Mouse (Mus musculus): ENCODE data around the gene Amigo3. TPM values are rescaled to one million over a fixed set of nuclear protein-coding genes. Genes with fewer than 3 reads are reported as not detected.
A peak's percentile ranks its signal among the peaks of the same experiment; 100 is the strongest.

Amigo3 gene
- polyA plus RNA-seq, 1 experiment from 2014 or later = 1.5 TPM

DNA sequence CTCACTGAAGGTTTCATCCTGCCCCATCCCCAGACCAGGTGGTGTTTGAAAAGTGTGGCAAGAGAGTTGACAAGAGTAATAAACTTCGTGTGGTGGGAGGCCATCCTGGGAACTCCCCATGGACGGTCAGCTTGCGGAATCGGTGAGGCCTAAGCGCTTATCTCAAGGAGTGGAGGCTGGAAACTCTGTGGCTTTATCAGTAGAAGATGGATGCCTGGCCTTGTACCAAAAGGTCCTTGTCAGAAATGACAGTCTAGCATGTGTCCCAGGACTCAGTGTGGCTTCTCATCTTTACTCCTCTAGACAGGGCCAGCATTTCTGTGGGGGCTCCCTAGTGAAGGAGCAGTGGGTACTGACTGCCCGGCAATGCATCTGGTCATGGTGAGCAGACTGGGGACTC lies 30.6 kb downstream of the Amigo3 start:
- peaks cover 92% of the 10 kb centered on the region for H3K4me1 ChIP-seq (replicated peaks)
- H3K27me3 ChIP-seq = peaks cover 3% of the 10 kb centered on the region; the same call in 1 of the 2 replicates
- H3K4me2 ChIP-seq = peak overlapping the region; percentile 85
- no peak for ATAC-seq (ENCODE audit: insufficient read depth)
- peak overlapping the region; percentile 99 for H3K27ac ChIP-seq (replicated peaks)
- WGBS (ENCODE audit: insufficient replicate concordance) = 32% methylated on average over 6 of the region's 6 CpGs
- peak overlapping the region; percentile 89 for H3K9ac ChIP-seq
- H3K9me3 ChIP-seq (replicated peaks) = no peaks in the 10 kb centered on the region
- H3K36me3 ChIP-seq (replicated peaks) = peaks cover 71% of the 10 kb centered on the region
- H3K4me3 ChIP-seq (replicated peaks) = peak overlapping the region; percentile 44

DNA sequence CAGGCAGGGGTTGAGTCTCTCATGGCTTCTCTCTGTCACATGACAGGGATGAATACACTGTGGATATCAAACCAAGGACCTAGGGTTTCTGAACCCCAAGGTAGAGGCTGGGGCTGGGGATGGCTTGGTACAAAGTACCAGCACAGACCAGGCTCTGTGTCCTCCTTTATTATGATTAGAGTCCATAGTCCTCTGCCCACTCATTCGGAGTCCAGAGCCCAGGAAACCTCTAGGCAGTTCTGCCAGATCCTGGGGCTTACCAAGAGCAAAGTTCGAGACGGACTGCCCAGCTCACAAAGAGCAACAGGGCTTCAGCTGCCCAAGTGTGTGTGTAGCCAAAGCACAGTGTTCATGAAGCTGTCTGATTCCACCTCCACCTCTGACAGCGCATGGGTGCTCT lies 32.3 kb downstream of the Amigo3 start:
- peaks cover 3% of the 10 kb centered on the region; the same call in 1 of the 2 replicates for H3K27me3 ChIP-seq
- H3K27ac ChIP-seq (replicated peaks) = peak overlapping the region; percentile 99
- no peaks in the 10 kb centered on the region for H3K9me3 ChIP-seq (replicated peaks)
- H3K4me3 ChIP-seq (replicated peaks) = peak overlapping the region; percentile 17; the same call in 1 of the 2 replicates
- ATAC-seq (ENCODE audit: insufficient read depth) = no peak
- H3K9ac ChIP-seq = peak overlapping the region; percentile 26
- WGBS (ENCODE audit: insufficient replicate concordance) = 87% methylated on average over 4 of the region's 4 CpGs
- H3K36me3 ChIP-seq (replicated peaks) = peaks cover 88% of the 10 kb centered on the region
- peaks cover 98% of the 10 kb centered on the region for H3K4me1 ChIP-seq (replicated peaks)
- peak overlapping the region; percentile 85 for H3K4me2 ChIP-seq

DNA sequence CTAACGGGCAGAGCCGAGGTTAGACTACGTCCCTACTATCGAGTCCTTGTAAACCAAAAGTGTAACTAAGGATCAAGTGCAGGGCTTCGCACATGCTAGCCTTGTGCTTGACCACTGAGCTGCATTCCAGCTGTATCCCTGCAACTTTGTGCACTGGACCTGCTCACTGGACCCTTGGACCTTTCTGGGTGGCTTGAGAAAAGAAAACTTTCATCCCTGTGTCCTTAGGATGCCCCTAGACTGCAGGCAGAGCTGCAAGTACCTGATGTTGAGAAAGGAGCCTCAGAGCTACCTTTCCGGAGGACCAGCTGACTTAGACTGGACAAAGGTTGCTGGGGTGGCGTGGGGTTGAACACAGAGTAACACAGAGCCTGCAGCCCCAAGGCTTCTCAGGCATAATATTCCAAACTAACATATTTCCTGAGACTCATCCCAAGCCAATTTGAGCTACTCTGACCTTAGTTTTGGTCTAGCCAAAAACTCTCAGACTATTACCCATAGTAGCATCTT lies 37.7 kb downstream of the Amigo3 start:
- no peak overlapping the region for H3K4me3 ChIP-seq (replicated peaks)
- peaks cover 79% of the 10 kb centered on the region for H3K4me1 ChIP-seq (replicated peaks)
- H3K27me3 ChIP-seq = no peaks in the 10 kb centered on the region
- peaks cover 74% of the 10 kb centered on the region for H3K36me3 ChIP-seq (replicated peaks)
- H3K9ac ChIP-seq = no peak overlapping the region
- H3K27ac ChIP-seq (replicated peaks) = no peak overlapping the region; the same call in 1 of the 2 replicates
- H3K9me3 ChIP-seq (replicated peaks) = no peaks in the 10 kb centered on the region
- no peak overlapping the region for H3K4me2 ChIP-seq
- no peak for ATAC-seq (ENCODE audit: insufficient read depth)
- 90% methylated on average over 7 of the region's 7 CpGs for WGBS (ENCODE audit: insufficient replicate concordance)

DNA sequence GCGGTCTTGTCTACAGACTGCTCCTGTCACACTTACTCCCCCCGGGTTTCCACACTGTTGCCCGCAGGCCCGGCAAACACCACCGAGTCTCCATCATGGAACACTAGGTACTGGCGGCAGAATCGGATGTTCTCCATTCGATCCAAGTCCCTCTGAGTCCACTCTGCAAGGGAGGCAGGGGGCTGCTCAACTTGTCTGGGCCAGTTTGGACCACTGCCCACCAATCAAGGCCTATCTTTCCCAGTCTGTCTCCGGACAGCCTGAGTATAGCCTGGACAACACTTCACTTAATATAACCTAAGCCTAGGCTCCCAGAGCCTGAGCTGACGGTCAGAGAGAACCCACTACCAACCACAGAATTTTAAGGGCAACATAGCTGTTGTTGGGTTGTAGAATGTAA lies 40.6 kb downstream of the Amigo3 start:
- ATAC-seq (ENCODE audit: insufficient read depth) = no peak
- Histone ChIP-seq H3K27ac (replicated peaks) (peak overlapping the region; percentile 99), H3K4me3 (replicated peaks) (peak overlapping the region; percentile 80), H3K4me1 (replicated peaks) (peaks cover 76% of the 10 kb centered on the region), H3K36me3 (replicated peaks) (peaks cover 45% of the 10 kb centered on the region), H3K9ac (peak overlapping the region; percentile 92), H3K4me2 (peak overlapping the region; percentile 81), H3K9me3 (replicated peaks) (no peaks in the 10 kb centered on the region), H3K27me3 (no peaks in the 10 kb centered on the region)
- 53% methylated on average over 10 of the region's 10 CpGs for WGBS (ENCODE audit: insufficient replicate concordance)

DNA sequence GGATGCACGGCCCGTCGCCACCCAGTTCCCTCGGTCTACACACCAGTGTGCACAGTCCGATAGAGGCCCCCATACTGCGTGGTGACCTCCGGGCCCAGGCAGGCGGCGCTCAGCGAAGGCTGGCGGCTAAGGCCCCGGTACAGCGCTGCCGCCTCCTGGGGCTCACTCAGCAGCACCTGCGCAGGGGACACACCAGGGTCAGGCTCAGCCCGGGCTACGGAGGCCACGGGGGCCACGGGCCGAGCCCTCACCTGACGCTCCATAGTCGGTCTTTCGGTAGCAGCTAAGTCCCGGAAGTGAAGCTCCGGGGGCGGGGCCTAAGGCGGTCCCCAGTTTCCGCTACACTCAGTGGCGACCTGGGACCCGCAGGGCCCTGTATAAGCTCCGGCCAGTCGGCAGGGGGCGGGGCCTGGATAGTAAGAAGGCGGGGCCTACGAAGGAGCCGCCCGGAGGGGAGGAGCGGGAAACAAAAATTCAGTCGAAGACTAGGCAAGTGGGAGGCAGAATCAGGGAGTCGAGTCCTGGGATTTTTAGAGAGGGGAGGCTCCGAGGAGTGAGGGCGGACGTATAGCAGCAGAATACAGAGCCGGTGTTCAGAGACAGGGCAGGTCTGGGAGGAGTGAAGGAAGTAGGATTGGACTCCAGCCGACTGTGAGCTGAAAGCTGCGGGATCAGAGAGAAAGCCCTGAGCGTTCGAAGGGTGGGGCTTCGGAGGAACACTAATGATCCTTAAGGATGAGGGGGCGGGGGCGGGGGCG lies 41.4 kb downstream of the Amigo3 start, which contains the start of gene Apeh:
Gene Apeh, minus strand, starts transcription at position 423 of the 758 bp plus-strand sequence.
- Histone ChIP-seq H3K4me2 (peak within 1 kb of the TSS; percentile 81), H3K4me3 (replicated peaks) (peak within 1 kb of the TSS; percentile 80), H3K9me3 (replicated peaks) (no peaks in the 10 kb centered on the region), H3K4me1 (replicated peaks) (peaks cover 78% of the 10 kb centered on the region), H3K27ac (replicated peaks) (peak within 1 kb of the TSS; percentile 99), H3K27me3 (no peaks in the 10 kb centered on the region), H3K36me3 (replicated peaks) (peaks cover 41% of the 10 kb centered on the region), H3K9ac (peak within 1 kb of the TSS; percentile 92)
- WGBS (ENCODE audit: insufficient replicate concordance) = under 1% methylated on average over 52 of the region's 52 CpGs
- ATAC-seq (ENCODE audit: insufficient read depth) = peak; percentile 86

DNA sequence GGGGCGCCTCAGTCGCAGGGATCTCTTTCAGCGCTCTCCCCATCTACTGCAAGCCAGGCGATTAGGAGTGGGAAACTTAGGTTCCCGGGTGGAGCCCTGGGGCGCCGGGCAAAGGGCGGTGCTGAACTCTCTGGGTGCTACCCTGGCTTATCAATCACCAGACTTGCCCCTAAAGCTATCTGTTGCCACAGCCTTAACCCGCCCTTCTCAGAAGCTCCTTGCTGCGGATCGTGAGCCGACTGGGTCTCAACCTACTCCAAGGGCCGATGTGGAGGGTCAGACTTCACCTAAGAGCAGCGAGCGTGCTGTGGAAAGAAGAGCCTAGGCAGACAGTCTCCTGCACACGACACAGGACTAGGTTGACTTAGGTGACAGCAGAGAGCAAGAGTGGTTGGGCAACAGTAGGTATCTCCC lies 42.0 kb downstream of the Amigo3 start:
- H3K4me1 ChIP-seq (replicated peaks) = peaks cover 78% of the 10 kb centered on the region

DNA sequence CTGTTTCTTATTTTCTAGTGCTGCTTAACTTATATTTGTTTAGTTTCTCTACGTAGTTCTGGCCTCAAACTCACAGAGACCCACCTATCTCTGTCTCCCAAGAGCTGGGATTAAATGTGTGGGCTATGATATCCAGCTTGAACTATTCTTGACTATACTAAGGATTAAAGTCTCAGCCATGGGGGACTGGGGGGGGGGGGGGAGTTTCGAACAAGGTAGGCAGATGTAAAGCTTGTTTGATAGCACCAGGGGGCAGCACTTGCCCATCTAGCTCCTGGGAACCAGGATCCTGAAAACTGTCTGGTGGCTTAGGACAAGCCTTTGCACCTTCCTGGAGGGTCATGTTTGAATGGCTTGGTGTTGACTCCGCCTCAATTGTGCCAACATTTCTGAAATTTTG lies 42.6 kb downstream of the Amigo3 start:
- Histone ChIP-seq H3K9me3 (replicated peaks) (no peaks in the 10 kb centered on the region), H3K27me3 (no peaks in the 10 kb centered on the region), H3K27ac (replicated peaks) (peak overlapping the region; percentile 99), H3K36me3 (replicated peaks) (peaks cover 36% of the 10 kb centered on the region), H3K4me1 (replicated peaks) (peaks cover 74% of the 10 kb centered on the region), H3K9ac (peak overlapping the region; percentile 80), H3K4me3 (replicated peaks) (peak overlapping the region; percentile 80), H3K4me2 (peak overlapping the region; percentile 81)
- ATAC-seq (ENCODE audit: insufficient read depth) = peak; percentile 11; the same call in 1 of the 2 replicates
- 3% methylated on average over 3 of the region's 3 CpGs for WGBS (ENCODE audit: insufficient replicate concordance)

More for the DNA sequence above, 42.0 kb downstream of the Amigo3 start:
- Histone ChIP-seq H3K4me2 (peak overlapping the region; percentile 81), H3K36me3 (replicated peaks) (peaks cover 41% of the 10 kb centered on the region), H3K4me3 (replicated peaks) (peak overlapping the region; percentile 80), H3K27ac (replicated peaks) (peak overlapping the region; percentile 99), H3K9ac (peak overlapping the region; percentile 80), H3K9me3 (replicated peaks) (no peaks in the 10 kb centered on the region), H3K27me3 (no peaks in the 10 kb centered on the region)
- peak; percentile 85 for ATAC-seq (ENCODE audit: insufficient read depth)
- WGBS (ENCODE audit: insufficient replicate concordance) = under 1% methylated on average over 16 of the region's 16 CpGs

DNA sequence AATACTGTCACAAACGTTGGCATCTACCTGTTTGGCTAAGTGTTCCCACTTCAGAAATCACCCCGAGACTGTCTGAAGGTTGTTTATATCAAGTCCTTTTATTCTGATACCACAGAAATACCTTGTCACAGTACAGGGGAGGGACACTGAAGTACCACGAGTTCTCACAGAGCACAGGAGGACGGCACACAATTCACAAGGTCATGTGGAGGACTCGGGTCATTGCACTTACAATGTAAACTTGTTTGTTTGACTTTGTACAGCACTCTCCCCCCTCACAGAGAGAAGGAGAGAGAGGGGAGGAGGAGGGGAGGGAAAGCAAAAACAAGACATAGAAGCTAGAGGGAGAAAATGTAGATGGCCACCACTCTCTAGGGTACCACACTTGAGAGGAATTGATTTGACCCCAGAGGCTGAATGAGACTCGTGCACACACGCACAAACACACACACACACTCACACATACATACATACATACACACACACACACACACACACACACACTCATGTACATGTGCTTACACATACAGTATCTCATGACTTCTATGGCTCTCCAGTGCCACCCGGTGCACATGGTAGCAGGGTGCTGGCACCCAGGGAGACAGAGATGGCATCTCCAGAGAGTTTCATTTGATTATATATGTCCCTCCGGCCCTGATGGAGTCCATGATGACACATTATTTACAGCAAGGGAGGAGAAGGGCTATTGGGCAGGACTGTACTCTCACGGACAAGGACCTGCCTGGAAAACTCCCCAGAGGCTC lies 43.2 kb downstream of the Amigo3 start:
- Histone ChIP-seq H3K9me3 (replicated peaks) (no peaks in the 10 kb centered on the region), H3K27ac (replicated peaks) (peak overlapping the region; percentile 99), H3K27me3 (no peaks in the 10 kb centered on the region), H3K9ac (peak overlapping the region; percentile 80), H3K4me2 (peak overlapping the region; percentile 81), H3K4me1 (replicated peaks) (peaks cover 73% of the 10 kb centered on the region), H3K4me3 (replicated peaks) (peak overlapping the region; percentile 80), H3K36me3 (replicated peaks) (peaks cover 35% of the 10 kb centered on the region)
- 39% methylated on average over 10 of the region's 10 CpGs for WGBS (ENCODE audit: insufficient replicate concordance)
- no peak for ATAC-seq (ENCODE audit: insufficient read depth)

DNA sequence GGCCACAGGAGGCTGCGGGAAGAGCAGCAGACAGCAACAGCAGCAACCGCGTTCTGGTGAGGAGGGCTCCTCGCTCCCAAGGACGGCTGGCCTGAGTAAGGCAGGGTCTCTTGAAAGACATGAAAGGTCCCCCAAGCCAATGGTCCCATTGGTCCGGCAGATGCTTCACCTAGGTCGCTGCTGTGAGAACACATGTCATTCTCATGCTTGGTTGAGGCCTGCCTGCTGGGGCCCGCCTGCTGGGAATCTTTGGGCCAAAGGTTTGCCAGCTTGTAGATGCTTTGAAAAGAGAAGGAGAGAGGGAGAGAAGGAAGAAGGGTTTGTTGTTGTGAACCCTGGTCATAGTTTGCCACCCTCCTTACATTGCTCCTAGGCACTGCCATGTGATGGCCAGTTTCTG lies 46.7 kb downstream of the Amigo3 start:
- Histone ChIP-seq H3K27ac (replicated peaks) (peak overlapping the region; percentile 99), H3K4me1 (replicated peaks) (peaks cover 77% of the 10 kb centered on the region)
- no peak for ATAC-seq (ENCODE audit: insufficient read depth)

DNA sequence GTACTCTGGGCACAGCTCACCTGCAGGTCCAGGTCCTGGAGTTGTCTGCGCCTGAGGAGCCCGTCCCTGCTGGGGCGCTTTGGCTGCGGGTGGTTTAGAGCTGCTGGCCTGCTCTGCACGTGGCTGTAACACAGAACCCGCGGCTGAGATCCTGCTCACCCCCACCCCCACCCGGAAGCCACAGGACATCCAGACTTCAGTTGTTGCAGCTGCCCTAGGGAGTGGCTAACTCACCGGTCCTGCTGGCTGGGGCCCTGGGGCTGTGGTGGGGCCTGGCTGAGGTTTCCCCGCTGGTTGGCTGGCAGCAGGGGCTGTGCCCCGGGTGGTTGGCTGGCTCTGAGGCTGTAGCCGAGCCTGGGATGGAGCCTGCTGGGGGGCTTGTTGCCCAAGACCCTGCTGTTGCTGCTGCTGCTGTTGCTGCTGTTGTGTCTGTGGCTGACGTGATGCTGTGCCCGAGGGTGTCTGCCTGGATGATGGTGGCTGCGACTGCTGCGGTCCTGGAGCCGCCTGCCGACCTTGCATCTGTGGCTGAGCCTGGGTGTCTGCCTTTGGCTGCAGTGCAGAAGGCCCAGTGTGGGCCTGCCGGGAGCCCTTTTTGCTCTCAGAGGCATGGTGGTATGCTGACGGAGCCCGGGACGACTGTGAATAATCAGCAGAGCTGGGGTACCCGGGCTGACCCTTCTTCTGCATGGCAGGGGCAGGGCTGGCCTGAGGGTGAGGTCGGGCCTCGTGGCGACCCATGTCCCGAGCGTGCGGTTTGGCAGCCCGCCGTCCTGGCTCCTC lies 52.0 kb downstream of the Amigo3 start:
- Histone ChIP-seq H3K4me2 (peak overlapping the region; percentile 69), H3K9ac (peak overlapping the region; percentile 56; the same call in 1 of the 2 replicates), H3K4me1 (replicated peaks) (peaks cover 64% of the 10 kb centered on the region), H3K27ac (replicated peaks) (peak overlapping the region; percentile 55), H3K36me3 (replicated peaks) (peaks cover 5% of the 10 kb centered on the region; the same call in 1 of the 2 replicates), H3K9me3 (replicated peaks) (no peaks in the 10 kb centered on the region), H3K4me3 (replicated peaks) (peak overlapping the region; percentile 46), H3K27me3 (peaks cover 10% of the 10 kb centered on the region)
- ATAC-seq (ENCODE audit: insufficient read depth) = peak; percentile 62
- WGBS (ENCODE audit: insufficient replicate concordance) = 37% methylated on average over 31 of the region's 31 CpGs

More for the DNA sequence above, 46.7 kb downstream of the Amigo3 start:
- no peaks in the 10 kb centered on the region for H3K27me3 ChIP-seq
- 84% methylated on average over 8 of the region's 8 CpGs for WGBS (ENCODE audit: insufficient replicate concordance)
- no peaks in the 10 kb centered on the region for H3K9me3 ChIP-seq (replicated peaks)
- H3K36me3 ChIP-seq (replicated peaks) = peaks cover 15% of the 10 kb centered on the region
- no peak overlapping the region for H3K4me3 ChIP-seq (replicated peaks)
- no peak overlapping the region for H3K9ac ChIP-seq
- H3K4me2 ChIP-seq = no peak overlapping the region

All from liver, embryonic 15.5 days (tissue).